Mouse (Mus musculus) telencephalon, adult 2 months (tissue): ENCODE measurements around the gene Olfr6.
"Not testable (repeated sequence)": the region's sequence is repeated elsewhere in the genome, so short reads cannot be mapped to it uniquely, and the experiment has no call there.

Experiments used
- DNase-seq: peaks from one replicate; pipeline ENCODE4 v3.0.0-alpha.2; 2011; ENCODE audit warnings: low read depth, low spot score

The Olfr6 gene

DNA sequence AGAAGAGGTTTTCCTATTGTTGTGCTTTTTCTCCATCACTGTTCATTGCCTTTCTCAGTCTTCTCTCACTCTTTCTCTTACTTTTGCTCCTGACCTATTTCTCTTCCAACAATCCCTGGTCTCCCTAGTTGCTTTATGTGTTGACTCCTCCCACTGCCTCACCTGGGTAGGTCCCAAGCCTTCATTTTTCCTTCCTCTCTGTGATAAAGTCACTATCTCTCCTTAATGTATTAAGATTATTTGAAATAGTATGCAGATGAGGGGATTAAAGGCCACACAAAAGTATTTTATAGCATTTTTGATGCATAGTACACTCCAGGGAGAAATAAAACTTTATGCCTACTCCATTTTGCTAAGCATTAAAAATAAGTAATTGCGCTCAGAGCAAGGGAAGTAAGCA is at the start of gene Olfr6:
Olfr6 (minus strand) TSS at position 101 of the 400 bp plus-strand sequence.
- no peak for DNase-seq

DNA sequence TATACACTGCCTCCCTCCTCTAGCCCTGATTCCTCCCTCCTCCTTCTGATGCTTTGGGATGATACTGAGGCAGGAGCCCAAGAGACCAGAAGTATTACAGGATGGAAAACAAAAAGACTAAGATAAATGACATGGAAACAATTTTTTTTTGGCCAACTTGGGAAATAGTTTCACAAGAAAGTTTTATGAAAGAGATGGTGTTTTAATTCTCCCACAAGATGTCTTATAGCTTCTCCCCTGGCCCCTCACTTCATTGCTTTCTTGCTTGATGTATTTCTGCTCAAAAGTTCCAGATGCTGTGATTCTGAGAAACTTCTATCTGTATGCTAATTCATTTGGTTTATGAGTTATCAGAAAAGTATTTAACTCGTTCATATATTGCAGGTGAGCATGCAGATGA is 42.2 kb upstream of the Olfr6 start, which contains the start of gene Olfr2:
Olfr2 (minus strand) TSS at position 101 of the 400 bp plus-strand sequence.
- DNase-seq = no peak

DNA sequence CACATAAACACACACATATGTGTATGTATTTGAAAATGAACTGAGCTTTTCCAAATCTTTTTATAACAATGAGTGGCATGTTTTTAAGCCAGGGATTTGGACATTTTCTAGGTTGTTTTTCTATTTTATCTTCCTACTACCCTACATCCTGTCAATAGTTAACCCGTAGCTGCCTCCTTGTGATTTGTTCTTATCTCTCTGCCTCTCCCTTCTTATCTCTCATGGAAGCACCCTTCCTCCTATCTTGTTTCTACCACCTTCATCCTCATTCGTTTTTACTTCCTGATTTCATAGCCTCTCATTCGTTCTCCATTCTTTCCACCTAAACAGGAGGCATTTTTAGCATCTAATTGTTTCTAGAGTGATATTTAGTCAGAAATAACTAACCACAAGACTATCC is 40.4 kb upstream of the Olfr6 start:
- no peak for DNase-seq

DNA sequence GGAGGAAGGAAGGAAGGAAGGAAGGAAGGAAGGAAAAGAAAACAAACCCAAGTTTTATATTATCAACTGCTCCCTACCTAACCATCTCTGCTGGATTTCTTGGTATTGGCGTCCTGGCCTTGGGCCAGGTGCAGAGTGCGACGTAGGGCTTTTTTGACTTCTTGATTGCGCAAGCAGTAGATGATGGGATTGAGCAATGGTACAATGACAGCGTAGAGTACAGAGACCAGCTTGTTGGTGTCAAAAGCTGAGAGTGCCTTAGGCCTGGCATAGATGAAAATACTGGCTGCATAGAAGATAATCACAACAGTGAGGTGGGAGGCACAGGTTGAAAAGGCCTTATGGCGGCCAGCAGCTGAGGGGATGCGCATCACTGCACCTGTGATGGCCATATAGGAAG is 37.1 kb upstream of the Olfr6 start:
- no peak for DNase-seq

DNA sequence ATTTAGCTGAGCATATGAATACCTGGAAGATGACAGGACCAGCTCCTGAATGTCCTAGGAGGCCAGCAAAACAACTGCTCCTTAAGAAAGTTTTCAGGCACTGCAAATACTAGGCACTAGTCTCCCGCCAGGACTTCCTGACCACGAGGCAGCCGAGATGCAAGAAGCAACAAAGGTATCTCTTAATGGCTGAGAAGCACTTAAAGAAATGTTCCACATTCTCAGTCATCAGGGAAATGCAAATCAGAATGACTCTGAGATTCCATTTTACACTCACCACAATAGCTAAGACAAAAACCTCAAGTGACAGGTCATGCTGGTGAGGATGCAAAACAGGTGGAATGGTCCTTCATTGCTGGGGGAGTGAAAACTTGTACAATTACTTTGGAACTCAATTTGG is 21.5 kb upstream of the Olfr6 start:
- DNase-seq = no peak

DNA sequence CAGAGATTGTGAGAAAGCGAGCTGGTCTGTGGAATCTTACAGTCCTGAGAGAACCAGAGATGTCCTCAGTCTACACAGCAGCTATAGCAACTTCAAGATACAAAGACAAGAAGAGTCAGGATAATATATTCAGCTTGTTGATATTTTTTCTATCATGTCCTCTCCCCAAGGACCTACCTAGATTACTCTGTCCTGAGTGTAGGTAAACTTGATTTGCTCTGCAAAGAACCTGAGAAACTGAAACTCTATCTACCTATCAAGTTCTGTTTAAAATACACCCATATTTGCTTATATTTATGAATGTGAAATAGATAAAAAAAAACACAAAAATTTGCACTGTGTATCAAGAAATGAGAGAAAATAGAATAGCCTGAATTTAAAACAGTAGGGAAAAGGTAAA is 11.6 kb upstream of the Olfr6 start, which contains the start of gene Olfr711:
Olfr711 (minus strand) TSS at position 101 of the 400 bp plus-strand sequence.
- DNase-seq = no peak

DNA sequence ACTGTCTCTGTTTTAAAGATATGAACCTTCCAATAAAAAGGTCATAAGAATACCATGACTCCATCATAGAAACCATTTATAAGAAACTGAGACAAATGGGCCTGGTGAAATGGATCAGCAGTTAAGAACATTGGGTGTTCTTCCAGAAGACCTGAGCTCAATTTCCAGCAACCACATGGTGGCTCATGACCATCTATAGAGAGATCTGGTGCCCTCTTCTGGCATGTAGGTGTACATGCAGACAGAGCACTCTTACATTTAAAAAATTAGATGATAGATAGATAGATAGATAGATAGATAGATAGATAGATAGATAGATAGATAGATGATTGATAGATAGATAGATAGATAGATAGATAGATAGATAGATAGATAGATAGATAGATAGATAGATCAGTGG is 3.8 kb upstream of the Olfr6 start:
- DNase-seq = not testable (repeated sequence)

DNA sequence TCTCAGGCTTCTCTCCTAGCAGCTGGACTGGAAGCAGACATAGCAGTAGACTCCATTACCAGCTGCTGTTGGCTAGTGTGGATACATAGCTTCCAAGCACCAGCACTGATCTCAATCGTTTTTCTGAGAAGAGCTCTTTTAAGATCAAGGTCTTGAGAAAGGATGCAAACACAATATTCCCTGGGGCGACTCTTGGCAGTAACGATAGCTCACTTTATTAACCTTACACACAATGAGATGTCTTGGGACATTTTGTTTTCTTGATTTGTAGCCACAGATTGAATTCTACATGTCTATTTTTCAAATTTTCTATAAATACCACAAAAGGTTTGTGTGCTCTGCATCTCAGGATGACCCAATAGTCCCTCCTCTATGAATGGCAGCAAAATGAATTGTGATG is 15.5 kb downstream of the Olfr6 start, which contains the start of gene Olfr710:
Olfr710 (minus strand) TSS at position 101 of the 400 bp plus-strand sequence.
- no peak for DNase-seq

DNA sequence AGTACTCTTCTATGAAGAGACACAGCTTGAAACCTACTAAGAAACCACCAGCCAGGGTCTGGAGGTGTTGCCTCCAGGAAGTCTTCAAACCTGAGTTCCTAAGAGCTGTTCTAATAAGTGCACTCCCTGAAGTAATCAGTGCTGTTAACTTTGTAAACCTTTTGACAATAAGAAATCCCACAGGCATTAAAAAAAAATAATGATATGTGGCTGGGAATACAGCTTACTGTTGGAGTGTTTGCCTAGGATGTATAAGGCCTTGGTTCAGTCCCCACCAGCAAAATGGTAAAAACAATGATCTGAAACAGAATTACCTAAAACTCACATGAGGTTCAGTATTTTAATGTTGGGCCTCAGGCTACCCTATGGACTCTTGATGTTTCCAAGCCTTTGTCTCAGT is 31.6 kb downstream of the Olfr6 start, which contains the start of gene Olfr709-ps1:
Olfr709-ps1 (minus strand) TSS at position 101 of the 400 bp plus-strand sequence.
- DNase-seq = no peak

DNA sequence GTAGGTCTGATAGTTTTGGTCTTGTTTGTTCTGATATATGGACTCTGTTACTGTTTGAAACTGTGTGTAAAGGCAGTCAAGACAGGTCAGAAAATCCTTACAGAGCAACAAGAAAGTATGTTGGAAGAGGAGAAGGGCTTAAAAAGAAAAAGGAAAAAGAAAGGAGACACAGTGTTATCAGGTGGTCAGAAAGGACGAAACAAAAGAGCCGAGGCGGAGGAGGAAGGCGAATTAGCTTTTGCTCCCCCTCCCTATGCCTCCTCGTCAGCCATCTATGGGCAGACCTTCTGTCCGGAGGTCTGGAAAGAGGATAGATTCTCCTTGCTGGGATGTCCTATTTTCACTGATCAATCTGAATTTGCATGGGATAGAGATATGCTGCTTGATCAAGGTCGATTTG is 42.8 kb downstream of the Olfr6 start:
- not testable (repeated sequence) for DNase-seq

DNA sequence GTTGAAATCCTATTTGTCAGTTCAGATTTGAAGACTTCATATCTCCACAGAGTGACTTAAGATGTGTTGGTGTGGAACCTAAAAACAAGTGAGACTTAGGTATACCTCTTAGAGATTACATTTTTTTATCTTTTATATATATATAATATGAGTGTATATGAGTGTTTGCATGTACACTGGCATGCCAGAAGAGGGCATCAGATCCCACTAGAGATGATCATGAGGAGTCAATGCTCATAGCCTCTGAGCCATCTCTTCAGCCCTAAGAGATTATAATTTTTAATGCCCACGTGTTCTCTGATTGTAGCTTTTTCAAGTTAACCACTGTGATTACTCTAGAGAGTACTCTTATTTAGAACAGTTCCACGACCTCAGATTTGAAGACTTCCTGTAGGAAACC is 56.1 kb downstream of the Olfr6 start, which contains the start of gene Olfr1532-ps1:
Olfr1532-ps1 (plus strand) TSS at position 326 of the 400 bp plus-strand sequence.
- no peak for DNase-seq
